ENCODE assay signal across 7 mouse cellular contexts in the genomic region with DNA sequence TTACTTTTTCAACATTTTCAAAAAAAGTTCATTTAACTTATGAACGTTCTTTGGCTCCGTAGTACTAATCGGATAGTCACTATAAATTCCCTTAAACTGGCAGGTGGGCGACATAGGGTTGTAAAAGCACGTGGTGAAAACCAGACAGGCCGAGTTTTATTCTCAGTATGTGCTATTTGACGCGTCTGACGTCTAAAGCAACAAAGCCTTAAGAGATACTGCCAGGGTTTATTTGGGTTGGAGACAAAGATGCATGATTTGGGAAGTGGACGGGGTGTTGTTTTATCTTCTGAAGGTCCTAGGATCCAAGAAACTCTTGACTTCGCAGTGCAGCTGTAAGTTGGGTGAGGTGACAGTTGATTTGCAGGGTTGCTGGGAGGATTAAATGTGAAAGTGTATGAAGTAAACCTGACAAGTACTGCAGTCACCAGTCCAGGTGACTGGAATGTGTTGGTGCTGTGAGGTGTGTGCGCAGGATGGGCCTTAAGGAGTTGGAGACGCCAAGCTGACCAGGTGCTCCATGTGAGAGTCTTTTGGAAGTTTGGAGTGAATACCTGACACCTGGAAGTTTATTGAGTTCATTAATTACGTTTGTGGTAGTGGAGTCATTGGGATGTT. TPM values are rescaled to one million over a fixed set of nuclear protein-coding genes. Genes with fewer than 3 reads are reported as not detected.
DNase-seq lines count a peak whose midpoint lies in the region; ATAC-seq lines count a peak whose summit lies in the region.

No protein-coding gene starts in this region.

- 13% methylated on average over 14 of the region's 14 CpGs for WGBS in neural tube, embryonic 11.5 days
- 8% methylated on average over 14 of the region's 14 CpGs for WGBS in embryonic facial prominence, embryonic 14.5 days
- 10% methylated on average over 14 of the region's 14 CpGs for WGBS in limb, embryonic 11.5 days
- WGBS in stomach, embryonic 14.5 days, result 8% methylated on average over 14 of the region's 14 CpGs

- peak overlapping the region; percentile 93 for H3K4me3 ChIP-seq in neural tube, embryonic 11.5 days (ENCODE audit: low read depth, low read length)
- H3K4me3 ChIP-seq in embryonic facial prominence, embryonic 14.5 days (ENCODE audit: low read depth, low read length), result peak overlapping the region; percentile 92
- peak overlapping the region; percentile 63 for H3K4me3 ChIP-seq in limb, embryonic 11.5 days (ENCODE audit: low read depth, low read length)
- peak overlapping the region; percentile 84 for H3K4me3 ChIP-seq in stomach, embryonic 14.5 days (ENCODE audit: low read depth, low read length)

- H3K9me3 ChIP-seq in neural tube, embryonic 11.5 days (ENCODE audit: control insufficient read depth, low read length), result no peaks in the 10 kb centered on the region
- no peaks in the 10 kb centered on the region for H3K9me3 ChIP-seq in embryonic facial prominence, embryonic 14.5 days (ENCODE audit: control insufficient read depth, low read length)
- H3K9me3 ChIP-seq in limb, embryonic 11.5 days (ENCODE audit: control insufficient read depth, low read length), result no peaks in the 10 kb centered on the region
- H3K9me3 ChIP-seq in stomach, embryonic 14.5 days (ENCODE audit: control insufficient read depth, low read depth, low read length), result no peaks in the 10 kb centered on the region

- no peak for DNase-seq in neural tube, embryonic 11.5 days (ENCODE audit: low spot score)
- no peak for DNase-seq in neural tube, embryonic 10.5 days (ENCODE audit: extremely low spot score, low spot score)
- DNase-seq in embryonic facial prominence, embryonic 14.5 days (ENCODE audit: low spot score), result no peak
- DNase-seq in limb, embryonic 11.5 days (ENCODE audit: low spot score), result no peak
- no peak for DNase-seq in cerebellum, postnatal 36 days
- no peak for DNase-seq in ovary, postnatal 10 days (ENCODE audit: low spot score)

- peaks cover 10% of the 10 kb centered on the region for H3K4me1 ChIP-seq in neural tube, embryonic 11.5 days (ENCODE audit: control insufficient read depth, insufficient read depth, low read length)
- peaks cover 13% of the 10 kb centered on the region for H3K4me1 ChIP-seq in embryonic facial prominence, embryonic 14.5 days (ENCODE audit: control insufficient read depth, insufficient read depth, low read length)
- H3K4me1 ChIP-seq in limb, embryonic 11.5 days (ENCODE audit: control insufficient read depth, insufficient read depth, low read length), result peaks cover 9% of the 10 kb centered on the region
- H3K4me1 ChIP-seq in stomach, embryonic 14.5 days (ENCODE audit: control insufficient read depth, insufficient read depth, low read length), result 0 out of 2 replicates have a peak, but pooled peaks cover 7% of the 10 kb centered on the region

- ATAC-seq in neural tube, embryonic 11.5 days (ENCODE audit: insufficient read depth, low FRiP score, low TSS enrichment), result no peak
- no peak for ATAC-seq in embryonic facial prominence, embryonic 14.5 days (ENCODE audit: low read depth)
- no peak for ATAC-seq in limb, embryonic 11.5 days (ENCODE audit: insufficient number of reproducible peaks, low FRiP score, low TSS enrichment, low read depth)
- no peak for ATAC-seq in stomach, embryonic 14.5 days (ENCODE audit: insufficient number of reproducible peaks, insufficient read depth, low FRiP score, low read depth)

- no peak overlapping the region for H3K27ac ChIP-seq in neural tube, embryonic 11.5 days (ENCODE audit: low read depth, low read length)
- H3K27ac ChIP-seq in embryonic facial prominence, embryonic 14.5 days (replicated peaks; ENCODE audit: low read depth, low read length), result no peak overlapping the region
- no peak overlapping the region for H3K27ac ChIP-seq in limb, embryonic 11.5 days (replicated peaks; ENCODE audit: low read depth, low read length)
- peak overlapping the region; percentile 89; the same call in 1 of the 2 replicates for H3K27ac ChIP-seq in stomach, embryonic 14.5 days (ENCODE audit: low read length)

- peak overlapping the region; percentile 93 for H3K4me2 ChIP-seq in neural tube, embryonic 11.5 days (ENCODE audit: low read depth)
- peak overlapping the region; percentile 95 for H3K4me2 ChIP-seq in embryonic facial prominence, embryonic 14.5 days (ENCODE audit: low read depth, low read length)
- H3K4me2 ChIP-seq in limb, embryonic 11.5 days (ENCODE audit: low read depth, severe bottlenecking), result peak overlapping the region; percentile 92
- H3K4me2 ChIP-seq in stomach, embryonic 14.5 days (replicated peaks; ENCODE audit: low read depth, low read length), result peak overlapping the region; percentile 90

- peak overlapping the region; percentile 94 for H3K9ac ChIP-seq in neural tube, embryonic 11.5 days (ENCODE audit: low read length)
- peak overlapping the region; percentile 94 for H3K9ac ChIP-seq in embryonic facial prominence, embryonic 14.5 days (ENCODE audit: low read depth, low read length)
- H3K9ac ChIP-seq in limb, embryonic 11.5 days (ENCODE audit: low read length), result peak overlapping the region; percentile 76
- H3K9ac ChIP-seq in stomach, embryonic 14.5 days (replicated peaks; ENCODE audit: low read depth, low read length), result peak overlapping the region; percentile 81

- no peaks in the 10 kb centered on the region for H3K27me3 ChIP-seq in neural tube, embryonic 11.5 days (ENCODE audit: control insufficient read depth, insufficient read depth, low read length)
- no peaks in the 10 kb centered on the region for H3K27me3 ChIP-seq in embryonic facial prominence, embryonic 14.5 days (replicated peaks; ENCODE audit: control insufficient read depth, insufficient read depth, low read length)
- H3K27me3 ChIP-seq in limb, embryonic 11.5 days (ENCODE audit: control insufficient read depth, insufficient read depth, low read length), result no peaks in the 10 kb centered on the region
- H3K27me3 ChIP-seq in stomach, embryonic 14.5 days (ENCODE audit: control insufficient read depth, insufficient read depth, low read length), result no peaks in the 10 kb centered on the region

- H3K36me3 ChIP-seq in neural tube, embryonic 11.5 days (ENCODE audit: control insufficient read depth, insufficient read depth, low read length), result peaks cover 7% of the 10 kb centered on the region
- peaks cover 31% of the 10 kb centered on the region for H3K36me3 ChIP-seq in embryonic facial prominence, embryonic 14.5 days (ENCODE audit: control insufficient read depth, insufficient read depth, low read length)
- peaks cover 7% of the 10 kb centered on the region; the same call in 1 of the 2 replicates for H3K36me3 ChIP-seq in limb, embryonic 11.5 days (ENCODE audit: control insufficient read depth, insufficient read depth, low read length)
- H3K36me3 ChIP-seq in stomach, embryonic 14.5 days (ENCODE audit: control insufficient read depth, insufficient read depth, low read length), result peaks cover 29% of the 10 kb centered on the region

RNA-seq across cellular contexts. Expression of a gene that starts 1.0 kb away (rescaled TPM):
- polyA plus RNA-seq in neural tube, embryonic 11.5 days (2014; fragmentation: Nextera tagmentation; extraction: Ambion mirVana), result 435 and 451 TPM in 2 replicates
- polyA plus RNA-seq in embryonic facial prominence, embryonic 14.5 days (2014; fragmentation: Nextera tagmentation; extraction: Ambion mirVana), result 267 and 291 TPM in 2 replicates
- 409 and 417 TPM in 2 replicates for polyA plus RNA-seq in limb, embryonic 11.5 days (2014; fragmentation: Nextera tagmentation; extraction: Ambion mirVana)
- 288 TPM in 2 replicates for polyA plus RNA-seq in stomach, embryonic 14.5 days (2014; fragmentation: Nextera tagmentation; extraction: Ambion mirVana)

RNA-seq across cellular contexts. Expression of a gene that starts 9.1 kb away (rescaled TPM):
- 371 and 372 TPM in 2 replicates for polyA plus RNA-seq in neural tube, embryonic 11.5 days (2014; fragmentation: Nextera tagmentation; extraction: Ambion mirVana)
- 374 and 376 TPM in 2 replicates for polyA plus RNA-seq in embryonic facial prominence, embryonic 14.5 days (2014; fragmentation: Nextera tagmentation; extraction: Ambion mirVana)
- 405 and 417 TPM in 2 replicates for polyA plus RNA-seq in limb, embryonic 11.5 days (2014; fragmentation: Nextera tagmentation; extraction: Ambion mirVana)
- 414 and 444 TPM in 2 replicates for polyA plus RNA-seq in stomach, embryonic 14.5 days (2014; fragmentation: Nextera tagmentation; extraction: Ambion mirVana)

RNA-seq across cellular contexts. Expression of a gene that starts 9.4 kb away (rescaled TPM):
- 5.7 and 5.9 TPM in 2 replicates for polyA plus RNA-seq in neural tube, embryonic 11.5 days (2014; fragmentation: Nextera tagmentation; extraction: Ambion mirVana)
- 13.6 and 15.0 TPM in 2 replicates for polyA plus RNA-seq in embryonic facial prominence, embryonic 14.5 days (2014; fragmentation: Nextera tagmentation; extraction: Ambion mirVana)
- 5.2 and 6.9 TPM in 2 replicates for polyA plus RNA-seq in limb, embryonic 11.5 days (2014; fragmentation: Nextera tagmentation; extraction: Ambion mirVana)
- 9.2 and 12.6 TPM in 2 replicates for polyA plus RNA-seq in stomach, embryonic 14.5 days (2014; fragmentation: Nextera tagmentation; extraction: Ambion mirVana)

RNA-seq across cellular contexts. Expression of a gene that starts 16.0 kb away (rescaled TPM):
- polyA plus RNA-seq in neural tube, embryonic 11.5 days (2014; fragmentation: Nextera tagmentation; extraction: Ambion mirVana), result 3.1 and 3.8 TPM in 2 replicates
- 6.7 and 11.8 TPM in 2 replicates for polyA plus RNA-seq in embryonic facial prominence, embryonic 14.5 days (2014; fragmentation: Nextera tagmentation; extraction: Ambion mirVana)
- polyA plus RNA-seq in limb, embryonic 11.5 days (2014; fragmentation: Nextera tagmentation; extraction: Ambion mirVana), result 1.6 and 2.5 TPM in 2 replicates
- polyA plus RNA-seq in stomach, embryonic 14.5 days (2014; fragmentation: Nextera tagmentation; extraction: Ambion mirVana), result 12.1 TPM in 2 replicates

RNA-seq across cellular contexts. Expression of a gene that starts 19.5 kb away (rescaled TPM):
- polyA plus RNA-seq in neural tube, embryonic 11.5 days (2014; fragmentation: Nextera tagmentation; extraction: Ambion mirVana), result 4.8 and 5.2 TPM in 2 replicates
- polyA plus RNA-seq in embryonic facial prominence, embryonic 14.5 days (2014; fragmentation: Nextera tagmentation; extraction: Ambion mirVana), result 3.5 and 3.8 TPM in 2 replicates
- 2.7 and 4.0 TPM in 2 replicates for polyA plus RNA-seq in limb, embryonic 11.5 days (2014; fragmentation: Nextera tagmentation; extraction: Ambion mirVana)
- polyA plus RNA-seq in stomach, embryonic 14.5 days (2014; fragmentation: Nextera tagmentation; extraction: Ambion mirVana), result 1.9 and 2.2 TPM in 2 replicates
